Mouse (Mus musculus): ENCODE measurements around the gene Htra1. TPM values are rescaled to one million over a fixed set of nuclear protein-coding genes. Genes with fewer than 3 reads are reported as not detected.

Htra1 gene
- total and polyA plus RNA-seq, 3 experiments, result not detected

GRCm38 (mm10) chr7:130945730-130946129 lies 9.8 kb downstream of the Htra1 start:
- ATAC-seq (ENCODE audit: extremely low read depth, insufficient number of reproducible peaks, low FRiP score, poor library complexity, severe bottlenecking), result no peak
- DNase-seq (ENCODE audit: low spot score), result no peak
- no peaks in the 10 kb centered on the region for H3K36me3 ChIP-seq (replicated peaks)
- TF ChIP-seq CTCF (IDR thresholded peaks at IDR 0.05; ENCODE audit: low read depth, low read length) (no peak), GATA1 (IDR thresholded peaks at IDR 0.05; ENCODE audit: borderline replicate concordance, low read length) (no peak), POLR2AphosphoS5 (IDR thresholded peaks at IDR 0.05; ENCODE audit: insufficient replicate concordance, low read depth, low read length) (no peak), GATA2 (IDR thresholded peaks at IDR 0.05; ENCODE audit: borderline replicate concordance, low read depth, low read length) (no peak), TAL1 (conservative IDR thresholded peaks at IDR 0.05; ENCODE audit: low read depth, low read length) (no peak)
- H3K4me1 ChIP-seq (ENCODE audit: insufficient read depth, low read depth, low read length), result no peaks in the 10 kb centered on the region
- H3K4me3 ChIP-seq (ENCODE audit: low read depth, low read length), result no peak overlapping the region
- no peaks in the 10 kb centered on the region for H3K27me3 ChIP-seq (ENCODE audit: insufficient read depth, low read length)
- peaks cover 76% of the 10 kb centered on the region for H3K9me3 ChIP-seq (replicated peaks)

GRCm38 (mm10) chr7:130946303-130946702 lies 10.4 kb downstream of the Htra1 start:
- DNase-seq (ENCODE audit: low spot score) (no peak), ATAC-seq (ENCODE audit: extremely low read depth, insufficient number of reproducible peaks, low FRiP score, poor library complexity, severe bottlenecking) (no peak)
- H3K36me3 ChIP-seq (replicated peaks), result no peaks in the 10 kb centered on the region
- H3K4me3 ChIP-seq (ENCODE audit: low read depth, low read length), result no peak overlapping the region
- no peaks in the 10 kb centered on the region for H3K27me3 ChIP-seq (ENCODE audit: insufficient read depth, low read length)
- peaks cover 76% of the 10 kb centered on the region for H3K9me3 ChIP-seq (replicated peaks)
- H3K4me1 ChIP-seq (ENCODE audit: insufficient read depth, low read depth, low read length), result no peaks in the 10 kb centered on the region
- no peak for TF ChIP-seq CTCF (IDR thresholded peaks at IDR 0.05; ENCODE audit: low read depth, low read length)
- TF ChIP-seq TAL1 (conservative IDR thresholded peaks at IDR 0.05; ENCODE audit: low read depth, low read length), result no peak
- TF ChIP-seq GATA2 (IDR thresholded peaks at IDR 0.05; ENCODE audit: borderline replicate concordance, low read depth, low read length), result no peak
- TF ChIP-seq POLR2AphosphoS5 (IDR thresholded peaks at IDR 0.05; ENCODE audit: insufficient replicate concordance, low read depth, low read length), result no peak
- no peak for TF ChIP-seq GATA1 (IDR thresholded peaks at IDR 0.05; ENCODE audit: borderline replicate concordance, low read length)

- Histone ChIP-seq H3K4me3 (ENCODE audit: low read depth, low read length) (no peak overlapping the region), H3K27me3 (ENCODE audit: insufficient read depth, low read length) (no peaks in the 10 kb centered on the region), H3K9me3 (replicated peaks) (peaks cover 80% of the 10 kb centered on the region), H3K36me3 (replicated peaks) (no peaks in the 10 kb centered on the region), H3K4me1 (ENCODE audit: insufficient read depth, low read depth, low read length) (no peaks in the 10 kb centered on the region)
- DNase-seq (ENCODE audit: low spot score), result no peak
- TF ChIP-seq CTCF (IDR thresholded peaks at IDR 0.05; ENCODE audit: low read depth, low read length), result no peak
- no peak for TF ChIP-seq GATA1 (IDR thresholded peaks at IDR 0.05; ENCODE audit: borderline replicate concordance, low read length)
- TF ChIP-seq TAL1 (conservative IDR thresholded peaks at IDR 0.05; ENCODE audit: low read depth, low read length), result no peak
- no peak for TF ChIP-seq POLR2AphosphoS5 (IDR thresholded peaks at IDR 0.05; ENCODE audit: insufficient replicate concordance, low read depth, low read length)
- TF ChIP-seq GATA2 (IDR thresholded peaks at IDR 0.05; ENCODE audit: borderline replicate concordance, low read depth, low read length), result no peak
- ATAC-seq (ENCODE audit: extremely low read depth, insufficient number of reproducible peaks, low FRiP score, poor library complexity, severe bottlenecking), result no peak
These were observed 12.8 kb downstream of the Htra1 start for GRCm38 (mm10) chr7:130948563-130949208.

GRCm38 (mm10) chr7:130949331-130949751 lies 13.4 kb downstream of the Htra1 start:
- DNase-seq (ENCODE audit: low spot score), result no peak
- Histone ChIP-seq H3K27me3 (ENCODE audit: insufficient read depth, low read length) (no peaks in the 10 kb centered on the region), H3K4me1 (ENCODE audit: insufficient read depth, low read depth, low read length) (no peaks in the 10 kb centered on the region), H3K4me3 (ENCODE audit: low read depth, low read length) (no peak overlapping the region), H3K9me3 (replicated peaks) (peaks cover 80% of the 10 kb centered on the region), H3K36me3 (replicated peaks) (no peaks in the 10 kb centered on the region)
- TF ChIP-seq GATA2 (IDR thresholded peaks at IDR 0.05; ENCODE audit: borderline replicate concordance, low read depth, low read length), result no peak
- TF ChIP-seq POLR2AphosphoS5 (IDR thresholded peaks at IDR 0.05; ENCODE audit: insufficient replicate concordance, low read depth, low read length), result no peak
- no peak for TF ChIP-seq GATA1 (IDR thresholded peaks at IDR 0.05; ENCODE audit: borderline replicate concordance, low read length)
- no peak for TF ChIP-seq CTCF (IDR thresholded peaks at IDR 0.05; ENCODE audit: low read depth, low read length)
- no peak for TF ChIP-seq TAL1 (conservative IDR thresholded peaks at IDR 0.05; ENCODE audit: low read depth, low read length)
- ATAC-seq (ENCODE audit: extremely low read depth, insufficient number of reproducible peaks, low FRiP score, poor library complexity, severe bottlenecking), result no peak

GRCm38 (mm10) chr7:130950482-130950881 lies 14.6 kb downstream of the Htra1 start:
- Histone ChIP-seq H3K27me3 (ENCODE audit: insufficient read depth, low read length) (no peaks in the 10 kb centered on the region), H3K36me3 (replicated peaks) (no peaks in the 10 kb centered on the region), H3K4me3 (ENCODE audit: low read depth, low read length) (no peak overlapping the region), H3K4me1 (ENCODE audit: insufficient read depth, low read depth, low read length) (no peaks in the 10 kb centered on the region), H3K9me3 (replicated peaks) (peaks cover 78% of the 10 kb centered on the region)
- no peak for ATAC-seq (ENCODE audit: extremely low read depth, insufficient number of reproducible peaks, low FRiP score, poor library complexity, severe bottlenecking)
- TF ChIP-seq GATA2 (IDR thresholded peaks at IDR 0.05; ENCODE audit: borderline replicate concordance, low read depth, low read length) (no peak), TAL1 (conservative IDR thresholded peaks at IDR 0.05; ENCODE audit: low read depth, low read length) (no peak), GATA1 (IDR thresholded peaks at IDR 0.05; ENCODE audit: borderline replicate concordance, low read length) (no peak), CTCF (IDR thresholded peaks at IDR 0.05; ENCODE audit: low read depth, low read length) (no peak), POLR2AphosphoS5 (IDR thresholded peaks at IDR 0.05; ENCODE audit: insufficient replicate concordance, low read depth, low read length) (no peak)
- no peak for DNase-seq (ENCODE audit: low spot score)

- Histone ChIP-seq H3K4me3 (ENCODE audit: low read depth, low read length) (no peak overlapping the region), H3K4me1 (ENCODE audit: insufficient read depth, low read depth, low read length) (no peaks in the 10 kb centered on the region), H3K9me3 (replicated peaks) (peaks cover 73% of the 10 kb centered on the region), H3K27me3 (ENCODE audit: insufficient read depth, low read length) (no peaks in the 10 kb centered on the region), H3K36me3 (replicated peaks) (no peaks in the 10 kb centered on the region)
- DNase-seq (ENCODE audit: low spot score), result no peak
- ATAC-seq (ENCODE audit: extremely low read depth, insufficient number of reproducible peaks, low FRiP score, poor library complexity, severe bottlenecking), result no peak
- TF ChIP-seq CTCF (IDR thresholded peaks at IDR 0.05; ENCODE audit: low read depth, low read length), result no peak
- no peak for TF ChIP-seq TAL1 (conservative IDR thresholded peaks at IDR 0.05; ENCODE audit: low read depth, low read length)
- no peak for TF ChIP-seq GATA2 (IDR thresholded peaks at IDR 0.05; ENCODE audit: borderline replicate concordance, low read depth, low read length)
- no peak for TF ChIP-seq POLR2AphosphoS5 (IDR thresholded peaks at IDR 0.05; ENCODE audit: insufficient replicate concordance, low read depth, low read length)
These were observed 15.1 kb downstream of the Htra1 start for GRCm38 (mm10) chr7:130951004-130951403.
